Mouse (Mus musculus): ENCODE results near the gene Tnfaip3.

The Tnfaip3 gene

DNA sequence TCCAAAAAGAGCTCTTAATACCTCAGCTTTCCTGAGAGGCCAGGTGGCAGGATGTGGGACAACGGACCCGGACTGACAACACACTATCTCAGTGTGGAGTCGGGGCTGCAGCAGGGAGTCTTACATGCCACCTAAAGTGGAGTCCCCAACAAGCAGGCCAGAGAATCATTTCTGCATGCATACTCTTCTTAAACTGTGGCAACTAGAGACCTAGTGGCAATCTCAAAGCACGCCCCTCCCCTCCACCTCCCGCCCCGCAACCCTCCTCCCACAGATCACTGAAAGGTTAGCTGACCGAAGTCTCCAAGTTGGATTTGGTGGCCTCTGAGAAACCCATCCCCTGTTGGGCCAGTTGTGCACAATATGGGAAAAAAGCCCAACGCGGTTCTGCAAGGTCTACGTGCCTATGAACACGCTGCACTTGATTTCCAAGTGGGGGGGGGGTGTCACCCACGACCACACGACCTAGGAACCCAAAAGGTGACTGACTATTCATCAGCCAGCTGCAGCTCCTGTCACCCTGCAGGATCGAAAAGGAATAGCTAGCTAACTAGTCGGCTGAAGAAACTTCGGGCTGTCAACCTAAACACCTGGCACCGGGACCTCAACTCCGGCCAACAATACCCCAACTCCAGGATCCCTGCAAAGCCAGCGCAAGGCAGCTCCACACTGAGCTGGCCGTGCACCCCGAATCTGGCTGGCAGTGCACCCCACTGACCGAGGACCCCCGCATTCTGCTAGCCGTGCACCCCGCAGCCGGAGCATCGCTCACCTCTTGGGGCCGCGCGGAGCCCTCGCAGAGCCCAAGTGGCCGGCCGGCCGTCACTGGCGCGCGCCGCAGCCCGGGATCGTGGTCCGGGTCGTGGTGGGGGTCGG lies 838 bp downstream of the Tnfaip3 start:
- DNase-seq, result no peak

DNA sequence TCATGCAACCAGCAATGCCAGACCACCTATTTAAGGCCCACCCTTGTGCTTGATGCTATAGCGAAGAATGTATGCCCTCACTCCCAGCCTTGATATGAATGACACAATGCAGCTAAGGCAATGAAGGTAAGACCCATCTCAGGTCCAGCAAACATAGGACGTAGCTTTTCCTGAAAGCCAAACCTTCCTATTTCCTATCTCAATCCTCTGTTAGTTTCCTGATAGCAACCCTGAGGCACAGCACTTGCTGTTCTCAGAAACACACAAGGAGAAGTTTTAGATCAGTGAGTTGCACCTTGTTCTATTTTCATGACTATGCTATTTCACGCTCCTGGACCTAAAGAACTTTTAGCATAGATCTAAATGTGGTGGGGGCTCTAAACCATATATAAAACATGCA lies 2.1 kb downstream of the Tnfaip3 start:
- no peak for DNase-seq

DNA sequence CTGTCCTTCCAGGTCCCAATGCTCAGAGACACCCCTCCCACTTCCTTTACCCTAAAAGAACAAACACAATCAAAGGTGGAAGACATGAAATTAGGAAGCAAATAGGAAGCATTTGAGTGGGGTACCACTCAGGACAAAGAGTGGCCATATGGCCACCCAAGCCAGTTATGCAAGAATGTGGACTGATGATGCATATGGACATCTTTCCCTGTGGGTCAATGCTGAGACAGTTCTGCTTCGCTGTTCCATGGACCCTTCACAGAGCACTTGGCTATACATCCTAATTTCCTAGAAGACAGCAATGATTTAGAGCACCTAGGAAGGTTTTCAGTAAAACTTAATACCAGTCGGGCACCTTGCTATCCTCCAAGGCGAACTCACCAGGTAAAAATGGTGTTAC lies 2.8 kb downstream of the Tnfaip3 start:
- DNase-seq, result no peak

DNA sequence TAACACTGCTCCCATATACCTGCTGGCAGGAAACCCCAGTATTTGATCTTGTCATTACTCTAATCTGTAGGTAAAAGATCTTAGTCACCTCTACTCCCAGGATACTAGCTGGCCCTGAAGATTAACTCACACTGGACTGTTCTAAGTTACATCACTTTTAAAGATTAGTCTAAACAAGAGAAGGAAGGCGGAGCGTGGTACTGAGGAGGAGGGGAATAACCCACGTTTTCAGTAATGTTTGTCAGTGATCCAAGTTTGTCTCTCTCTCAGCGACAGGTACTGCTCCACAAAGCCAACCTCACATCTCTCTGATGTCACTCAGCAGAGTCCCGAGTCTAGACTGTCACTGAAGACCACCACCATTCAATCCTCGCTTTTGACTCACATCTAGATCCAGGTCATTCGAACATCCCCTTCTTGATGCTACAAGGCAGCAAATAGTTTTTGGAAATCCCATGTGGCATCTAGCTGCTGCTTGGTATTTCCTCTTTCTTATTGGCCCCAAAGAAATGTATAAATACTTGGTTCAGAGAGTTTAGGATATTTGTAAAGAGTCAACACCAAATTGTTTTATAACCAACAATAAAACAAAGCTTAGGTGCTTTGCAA lies 3.5 kb downstream of the Tnfaip3 start:
- no peak for DNase-seq

DNA sequence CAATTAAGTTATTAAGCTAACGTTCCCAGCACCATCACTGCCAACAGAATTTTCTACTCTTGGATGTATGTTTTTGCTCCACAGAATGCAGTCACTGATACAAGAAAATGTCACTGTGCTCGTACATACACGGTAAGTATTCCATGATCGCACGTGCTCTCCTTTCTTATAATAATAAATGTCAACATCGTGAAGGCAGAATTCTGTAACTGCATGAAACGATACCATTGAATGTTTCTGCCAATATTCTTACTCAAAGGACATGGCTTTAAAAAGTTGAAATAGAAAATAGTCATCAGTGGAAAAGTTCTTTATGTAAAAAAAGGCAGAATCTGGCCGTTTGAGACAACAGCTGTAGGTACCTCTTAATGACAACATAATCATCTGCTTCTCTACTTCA lies 5.0 kb downstream of the Tnfaip3 start:
- DNase-seq, result no peak

- DNase-seq, result no peak
These were observed 6.2 kb downstream of the Tnfaip3 start for GRCm38 (mm10) chr10:19009186-19009672.

DNA sequence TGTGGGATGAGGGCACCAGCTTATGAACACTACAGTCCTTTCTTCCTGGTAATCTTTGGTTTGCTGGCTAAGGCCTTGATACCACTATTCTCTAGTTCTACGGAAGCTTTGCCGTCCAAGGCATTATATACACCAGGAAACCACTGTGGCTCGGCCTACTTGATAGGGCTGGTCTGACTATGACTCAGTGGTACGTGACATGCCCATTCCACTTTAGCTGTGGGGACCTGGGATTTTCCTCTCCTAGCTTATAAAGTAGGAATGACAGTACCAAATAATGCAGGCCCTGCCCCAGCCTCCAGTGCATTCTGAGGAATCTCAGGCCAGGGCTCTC lies 6.9 kb downstream of the Tnfaip3 start:
- DNase-seq, result no peak

DNA sequence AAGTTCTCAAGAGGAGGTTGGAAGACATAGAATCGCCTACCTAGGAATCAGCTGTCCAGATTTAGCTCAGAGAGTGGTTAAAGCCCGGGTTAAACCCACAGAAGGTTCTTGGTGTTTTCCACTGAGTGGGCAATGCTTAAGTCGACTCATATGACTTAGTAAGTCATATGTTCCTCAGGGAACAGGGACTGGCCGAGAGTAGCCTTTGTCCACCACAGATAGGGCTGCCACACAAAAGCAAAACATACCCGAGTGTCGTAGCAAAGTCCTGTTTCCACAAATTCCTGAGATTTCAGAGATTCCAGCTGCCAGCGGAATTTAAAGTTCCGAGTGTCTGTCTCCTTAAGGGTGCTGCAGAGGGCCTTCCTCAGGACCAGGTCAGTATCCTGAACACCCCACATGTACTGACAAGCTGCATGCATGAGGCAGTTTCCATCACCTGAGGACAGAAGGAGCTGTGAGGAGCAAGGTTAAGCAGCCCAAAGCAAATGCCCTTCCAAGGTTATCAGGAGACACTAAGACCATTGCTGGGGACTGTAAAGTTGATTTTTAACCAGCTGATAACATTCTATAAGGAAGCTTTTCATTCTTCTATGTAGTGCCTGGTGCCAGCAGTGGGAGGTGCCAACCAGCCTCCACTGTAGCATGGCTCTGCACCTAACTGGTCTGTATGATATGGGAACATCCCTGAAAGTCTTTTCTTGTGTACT lies 7.4 kb downstream of the Tnfaip3 start:
- no peak for DNase-seq

GRCm38 (mm10) chr10:19002091-19002785 lies 13.2 kb downstream of the Tnfaip3 start:
- no peak for DNase-seq

DNA sequence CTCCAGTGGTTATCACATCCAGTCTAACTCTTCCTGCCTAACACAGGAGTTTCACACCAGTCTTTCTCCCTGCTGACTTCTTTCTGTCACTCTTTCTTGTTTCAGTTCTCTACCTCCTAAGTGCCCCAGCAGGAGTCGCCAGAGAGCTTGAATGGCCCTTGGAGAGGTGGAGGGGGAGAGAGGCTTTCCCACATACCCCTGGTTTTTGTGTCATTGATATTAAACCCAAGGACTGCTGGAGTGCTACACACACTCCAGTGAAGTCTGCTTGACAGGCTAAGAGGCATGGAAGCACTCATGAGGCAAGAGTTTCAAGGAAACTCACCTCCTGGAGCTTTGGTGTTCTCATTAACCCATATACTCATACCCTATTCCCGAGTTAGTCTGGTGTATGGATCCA lies 16.0 kb downstream of the Tnfaip3 start:
- DNase-seq, result no peak

- DNase-seq, result no peak
These were observed 19.1 kb downstream of the Tnfaip3 start for GRCm38 (mm10) chr10:18996331-18996730.

DNA sequence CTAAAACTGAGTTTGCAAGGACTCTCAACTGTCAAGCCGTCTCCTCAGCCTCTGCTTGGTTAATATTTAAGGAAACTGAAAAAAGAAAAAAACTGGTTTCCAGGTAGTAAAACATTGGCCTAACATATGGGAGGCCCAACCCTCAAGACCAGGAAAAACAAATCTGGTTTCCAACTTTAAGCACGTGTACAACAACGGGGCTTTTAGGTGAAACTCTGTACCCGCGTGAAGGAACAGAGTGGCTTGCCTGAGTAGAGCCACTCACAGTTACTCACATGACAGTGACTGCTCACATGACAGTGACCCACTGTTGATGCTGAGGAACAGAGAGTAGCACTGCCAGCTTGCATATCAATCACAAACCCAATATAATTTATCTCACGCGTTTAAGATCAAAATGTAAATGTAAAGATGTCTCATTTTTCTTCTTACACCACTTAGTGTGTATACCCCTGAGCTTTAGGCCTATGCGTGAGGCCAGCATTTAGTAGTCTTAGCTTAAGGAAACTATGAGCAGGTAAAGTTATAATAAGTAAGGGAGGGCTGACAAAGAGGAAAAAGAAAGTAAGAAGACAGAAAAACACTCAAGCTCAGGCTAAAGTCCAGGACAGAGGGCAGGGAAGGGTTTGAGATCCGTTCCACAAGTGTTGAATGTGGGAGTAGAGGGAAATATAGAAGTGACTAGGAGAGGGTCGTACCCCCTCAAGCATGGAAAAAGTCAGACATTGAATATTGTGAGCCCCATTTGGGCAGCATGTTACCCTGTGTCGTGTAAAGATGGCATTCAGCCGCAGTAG lies 19.8 kb downstream of the Tnfaip3 start:
- no peak for DNase-seq

- no peak for DNase-seq
These were observed 22.5 kb downstream of the Tnfaip3 start for GRCm38 (mm10) chr10:18992971-18993370.

DNA sequence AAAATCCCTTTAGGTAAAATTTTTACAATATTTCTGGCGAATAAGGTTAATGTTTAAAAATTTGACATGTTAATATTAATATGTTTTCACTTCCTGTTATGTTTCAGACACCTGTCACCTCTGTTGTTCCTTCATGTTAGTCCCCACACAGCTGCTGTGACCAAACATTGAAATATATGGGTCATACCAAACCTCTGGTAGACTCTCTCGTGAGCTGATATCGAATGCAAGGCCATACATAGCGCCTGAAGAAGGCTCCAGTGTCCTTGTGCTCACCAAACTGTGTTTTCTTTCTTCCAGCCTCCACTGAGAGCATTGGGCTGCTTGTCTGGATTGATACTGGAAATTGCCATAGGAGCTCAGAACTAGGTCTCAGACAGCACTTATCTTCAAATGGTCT lies 24.4 kb downstream of the Tnfaip3 start:
- DNase-seq, result no peak

DNA sequence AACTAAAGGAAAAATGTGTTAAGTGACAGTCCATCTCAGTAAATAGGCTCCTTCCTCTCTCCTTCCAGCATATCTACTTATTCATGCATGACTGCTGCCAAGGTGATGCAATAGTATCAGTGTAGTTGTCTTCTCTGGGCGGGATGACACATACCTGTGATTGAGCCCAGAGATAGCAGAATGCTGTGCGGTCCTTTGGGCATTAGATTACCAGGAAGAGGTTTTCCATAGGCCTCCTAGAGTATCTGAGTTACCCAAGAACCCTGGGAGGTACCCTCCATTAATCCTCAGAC lies 27.6 kb downstream of the Tnfaip3 start:
- no peak for DNase-seq

GRCm38 (mm10) chr10:18987046-18987906 lies 28.2 kb downstream of the Tnfaip3 start:
- DNase-seq, result no peak

GRCm38 (mm10) chr10:18985516-18985915 lies 29.9 kb downstream of the Tnfaip3 start:
- DNase-seq, result no peak

- no peak for DNase-seq
These were observed 31.9 kb downstream of the Tnfaip3 start for GRCm38 (mm10) chr10:18983514-18983913.

DNA sequence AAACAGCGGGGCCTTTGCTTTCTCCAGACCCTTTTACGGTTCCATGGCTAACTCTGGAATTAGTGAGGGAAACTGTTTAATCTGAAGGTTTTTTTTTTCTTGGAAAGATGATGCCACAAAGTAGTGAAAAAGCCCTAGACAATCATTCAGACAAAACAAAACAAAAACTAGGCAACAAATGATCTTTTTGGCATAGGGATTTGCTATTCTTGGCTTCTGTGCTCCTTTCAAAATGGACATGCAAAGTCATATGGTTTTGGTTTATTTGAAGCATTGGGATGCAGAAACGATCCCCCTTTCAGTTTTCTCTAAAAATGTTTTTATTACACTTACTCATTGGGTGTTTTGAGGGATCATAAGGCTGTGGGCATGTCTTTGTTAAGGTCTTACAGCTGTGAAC lies 41.0 kb downstream of the Tnfaip3 start:
- DNase-seq, result no peak

GRCm38 (mm10) chr10:18966893-18967292 lies 48.6 kb downstream of the Tnfaip3 start:
- no peak for DNase-seq

GRCm38 (mm10) chr10:18965601-18966000 lies 49.9 kb downstream of the Tnfaip3 start:
- no peak for DNase-seq

DNA sequence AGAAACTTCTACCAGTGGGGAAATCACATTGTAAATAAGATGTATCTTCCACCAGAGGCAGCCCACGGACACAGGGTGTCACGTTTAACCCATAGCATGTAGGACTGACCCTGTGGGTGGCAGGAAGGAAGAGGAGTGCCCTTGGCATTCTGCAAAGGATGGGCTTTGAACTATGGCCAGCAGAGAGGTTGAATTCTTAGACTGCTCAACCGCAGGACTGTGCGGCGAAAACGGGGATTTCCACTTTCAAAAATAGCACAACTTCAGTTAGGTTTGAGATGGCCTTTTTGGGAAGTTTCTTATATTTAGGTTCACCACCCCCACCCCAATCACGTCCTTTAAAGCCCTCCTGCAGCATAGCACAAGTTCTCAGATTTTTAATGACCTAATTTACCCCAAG lies 50.6 kb downstream of the Tnfaip3 start:
- no peak for DNase-seq
